Mouse (Mus musculus): ENCODE data around the gene Erbb3.

GRCm38 (mm10) chr10:128556963-128557362, 32.5 kb downstream of the Erbb3 start:
- TF ChIP-seq CTCF (IDR thresholded peaks at IDR 0.05; ENCODE audit: low read depth): no peak
- no peak for TF ChIP-seq EP300 (IDR thresholded peaks at IDR 0.05; ENCODE audit: low read depth)
